Mouse (Mus musculus) B cell, adult 2 months (primary cell): ENCODE data around the gene Tnfaip2.

Source experiments
- DNase-seq, 2 experiments: peaks; one replicate each; pipeline ENCODE4 v3.0.0; 2022

The Tnfaip2 gene

DNA sequence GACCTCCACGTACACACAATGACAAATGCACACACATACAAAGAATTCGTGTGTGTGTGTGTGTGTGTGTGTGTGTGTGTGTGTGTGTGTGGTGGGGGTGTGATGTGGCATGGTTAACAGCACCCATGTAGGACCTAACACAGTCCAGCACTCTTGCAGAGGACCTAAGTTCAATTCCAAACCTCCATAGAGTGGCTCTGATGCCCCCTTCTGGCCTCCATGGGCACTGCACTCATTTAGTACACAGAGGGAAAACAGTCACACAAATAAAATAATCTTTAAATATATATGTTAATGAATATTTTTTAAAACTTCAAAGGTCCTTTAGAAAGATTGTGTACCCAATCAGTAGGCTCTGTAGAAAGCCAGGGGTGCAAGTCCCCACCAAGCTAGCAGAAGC is 37.6 kb downstream of the Tnfaip2 start:
- DNase-seq, result peak; percentile 34 to 40

- DNase-seq, result no peak
These were observed 42.9 kb downstream of the Tnfaip2 start for GRCm38 (mm10) chr12:111485046-111485651.

GRCm38 (mm10) chr12:111485652-111486306 is 43.5 kb downstream of the Tnfaip2 start, which contains the start of gene Gm266:
Gene Gm266 (minus strand): TSS chr12:111485823.
- no peak for DNase-seq

DNA sequence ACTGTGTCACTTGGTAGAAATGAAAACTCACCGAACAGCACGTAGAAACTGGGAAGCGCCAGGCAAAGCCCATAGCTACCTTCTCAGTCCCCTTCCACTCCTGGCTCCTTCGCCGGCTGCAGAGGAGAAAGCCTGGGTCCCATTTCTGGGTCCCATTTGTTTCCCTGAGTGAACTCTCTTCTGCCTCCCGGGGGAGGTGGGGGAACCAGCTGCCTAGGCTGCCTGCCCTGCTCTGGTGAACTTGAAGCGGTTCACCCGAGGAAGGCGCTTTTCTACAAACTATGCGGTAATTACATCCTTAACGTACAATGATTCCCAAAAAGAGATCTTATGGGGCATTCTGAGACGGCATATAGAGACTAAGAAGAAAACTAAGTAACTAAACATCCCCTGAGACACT is 44.2 kb downstream of the Tnfaip2 start:
- no peak for DNase-seq

DNA sequence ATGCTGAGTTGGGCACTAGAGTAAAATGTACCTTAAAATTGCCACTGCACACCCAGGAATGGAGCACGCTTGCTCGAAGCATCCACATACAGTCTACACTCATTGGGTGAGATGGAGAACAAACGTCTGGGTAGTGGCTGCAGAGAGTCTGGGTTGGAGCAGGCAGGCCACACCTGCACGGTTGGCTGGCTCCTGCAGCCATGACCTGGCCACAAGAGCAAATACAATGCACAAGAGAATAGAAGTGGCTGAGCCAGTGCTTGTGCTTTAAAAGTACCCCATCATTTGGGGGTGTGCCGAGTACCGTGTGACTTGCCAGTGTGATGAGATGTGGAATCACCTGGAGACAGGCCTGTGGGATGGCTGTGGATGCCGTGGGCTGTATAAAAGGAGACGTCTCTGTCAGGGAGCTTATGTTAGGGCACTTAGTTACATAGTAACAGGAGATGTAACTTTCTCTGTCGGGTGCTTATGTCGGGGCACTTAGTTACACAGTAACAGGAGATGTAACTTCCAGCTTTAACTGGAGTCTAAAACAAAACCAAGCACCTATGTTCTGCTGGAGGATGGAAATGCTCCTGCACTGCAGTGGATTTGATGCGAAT is 47.1 kb downstream of the Tnfaip2 start:
- DNase-seq, result no peak

DNA sequence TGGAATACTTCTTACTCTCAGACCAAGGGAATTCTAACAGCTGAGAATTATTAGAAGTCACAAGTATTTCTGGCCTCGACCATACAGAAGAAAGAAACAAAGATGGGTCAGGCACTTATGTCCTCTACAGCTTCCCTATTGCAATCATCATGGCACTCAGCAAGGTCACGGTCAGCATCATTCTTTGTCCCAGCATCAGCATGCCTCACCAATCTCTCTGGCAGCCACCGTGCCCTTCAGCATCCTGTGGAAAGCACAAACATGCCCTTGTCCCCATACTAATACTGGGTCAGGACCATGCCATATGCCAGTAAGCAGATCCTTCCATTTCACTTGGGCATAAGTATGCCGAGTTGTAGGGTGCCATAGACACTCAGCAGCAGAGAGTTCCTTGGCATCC is 52.7 kb downstream of the Tnfaip2 start:
- DNase-seq, result no peak

DNA sequence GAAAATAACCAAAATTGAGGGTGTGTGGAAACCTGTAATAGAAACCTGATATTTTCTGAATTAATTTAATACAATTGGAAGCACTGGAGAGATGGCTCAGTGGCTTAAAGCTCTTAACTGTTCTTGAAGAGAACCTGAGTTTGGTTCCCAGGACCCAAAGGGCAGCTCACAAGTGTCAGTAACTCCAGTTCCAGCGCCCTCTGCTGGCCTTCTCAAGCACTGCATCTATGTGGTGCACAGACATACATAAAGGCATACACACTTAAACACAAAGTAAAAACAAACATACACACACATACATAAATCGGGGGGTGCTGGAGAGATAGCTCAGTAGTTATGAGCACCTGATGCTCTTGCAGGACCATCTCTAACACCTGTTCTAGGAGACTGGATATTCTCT is 54.8 kb downstream of the Tnfaip2 start:
- DNase-seq, result peak; percentile 24 to 32

DNA sequence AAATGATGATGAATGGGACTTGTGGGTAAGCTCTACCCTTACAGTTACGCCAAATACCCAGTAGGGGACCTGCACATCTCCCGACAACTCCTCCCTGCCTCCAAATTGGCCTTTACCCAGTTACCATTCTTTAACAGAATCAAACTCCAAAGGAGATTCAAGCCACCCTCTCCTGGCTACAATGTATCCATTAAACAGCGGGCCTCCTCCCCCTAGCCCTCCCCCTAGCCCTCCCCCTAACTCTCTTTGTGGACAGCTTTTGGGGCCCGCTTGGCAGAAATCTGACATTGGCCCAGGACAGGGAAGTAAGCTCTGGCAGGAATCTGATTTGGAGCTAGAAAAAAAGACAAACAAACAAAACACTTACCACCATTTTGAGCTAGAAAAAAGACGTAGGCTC is 57.3 kb downstream of the Tnfaip2 start:
- no peak for DNase-seq

GRCm38 (mm10) chr12:111500725-111501124 is 58.5 kb downstream of the Tnfaip2 start:
- no peak for DNase-seq

DNA sequence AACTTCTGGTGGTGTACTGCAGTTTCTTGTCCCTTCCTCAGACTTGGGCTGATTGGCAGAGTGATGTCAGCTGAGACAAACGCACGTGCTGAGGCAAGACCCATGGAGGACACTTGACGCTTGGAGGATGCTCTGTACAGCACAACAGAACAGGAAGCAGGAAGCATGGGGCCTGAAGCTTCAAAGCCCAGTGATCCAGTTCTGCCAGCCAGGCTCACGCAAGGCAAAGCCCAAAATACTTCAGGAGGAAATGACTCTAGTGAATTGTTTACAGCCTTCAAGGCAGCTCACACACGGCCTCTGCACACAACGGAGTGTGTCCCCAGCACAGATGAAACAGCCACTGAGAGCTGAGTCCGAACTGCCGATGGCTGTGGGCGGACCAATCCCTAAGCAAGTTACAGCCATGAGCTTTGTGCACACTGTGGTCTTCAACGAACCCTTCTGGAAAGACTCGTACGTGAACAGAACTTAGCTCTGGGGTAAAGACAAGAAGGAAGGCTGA is 60.8 kb downstream of the Tnfaip2 start:
- no peak for DNase-seq

- no peak for DNase-seq
These were observed 61.3 kb downstream of the Tnfaip2 start for GRCm38 (mm10) chr12:111503571-111503970.
